Mouse (Mus musculus) neural tube, embryonic 14.5 days (tissue): Measurements from ENCODE around the gene Gabrr2. TPM values are rescaled to one million over a fixed set of nuclear protein-coding genes. Genes with fewer than 3 reads are reported as not detected.
"Not testable (repeated sequence)": the region's sequence is repeated elsewhere in the genome, so short reads cannot be mapped to it uniquely, and the experiment has no call there.

Experiments used
- ATAC-seq: fragments of 200-750 bp; cut with Nextera tagmentation; 2 replicates; pipeline ENCODE4 v1.8.0; 2017; ENCODE audit warnings: low read depth, mild to moderate bottlenecking, moderate TSS enrichment, moderate library complexity
- H3K27ac ChIP-seq: fragments of 300-500 bp; sonication (generic); 2 replicates; pipeline ENCODE4 v1.5.1; 2014; ENCODE audit warnings: low read depth, mild to moderate bottlenecking, control low read depth, low read length, moderate library complexity, mixed read lengths
- H3K27me3 ChIP-seq: fragments of 300-500 bp; sonication (generic); 2 replicates; pipeline ENCODE4 v1.6.1; 2014; ENCODE audit warnings: low read length; ENCODE audit not compliant: control insufficient read depth, insufficient read depth
- H3K36me3 ChIP-seq: fragments of 300-500 bp; sonication (generic); 2 replicates; pipeline ENCODE4 v1.6.1; 2014; ENCODE audit warnings: low read length, mixed read lengths; ENCODE audit not compliant: control insufficient read depth, insufficient read depth
- H3K4me1 ChIP-seq: fragments of 300-500 bp; sonication (generic); 2 replicates; pipeline ENCODE4 v1.6.1; 2014; ENCODE audit warnings: low read length; ENCODE audit not compliant: control insufficient read depth, insufficient read depth
- H3K4me2 ChIP-seq: fragments of 300-500 bp; sonication (generic); 2 replicates; pipeline ENCODE4 v1.6.1; 2014; ENCODE audit warnings: mild to moderate bottlenecking, low read depth, low read length, control low read depth
- H3K4me3 ChIP-seq: fragments of 300-500 bp; sonication (generic); 2 replicates; pipeline ENCODE4 v1.5.1; 2014; ENCODE audit warnings: low read depth, low read length, control low read depth, mixed read lengths
- H3K9ac ChIP-seq: fragments of 300-500 bp; sonication (generic); replicated peaks from 2 replicates; pipeline ENCODE4 v1.6.1; 2014; ENCODE audit warnings: low read depth, mild to moderate bottlenecking, control low read depth, low read length, mixed read lengths
- H3K9me3 ChIP-seq: fragments of 300-500 bp; sonication (generic); 2 replicates; pipeline ENCODE4 v1.6.1; 2016; ENCODE audit warnings: low read length; ENCODE audit not compliant: control insufficient read depth
- WGBS: fragments of 180-500 bp; shearing (Covaris S2); extraction: QIAGEN DNeasy Blood & Tissue Kit; methylation state at CpG from one replicate; pipeline ENCODE4 v1.1.7; 2014; 5-methylcytosine and 5-hydroxymethylcytosine counted together
- polyA plus RNA-seq: library from polyadenylated mRNA; unstranded; fragments of >200 nt; fragmentation: Nextera tagmentation; extraction: Ambion mirVana; gene quantifications from 2 replicates; pipeline ENCODE4 v1.2.1, GENCODE M21; 2014

Gabrr2 gene
- polyA plus RNA-seq, 1 experiment from 2014 or later, result 0.25 TPM

DNA sequence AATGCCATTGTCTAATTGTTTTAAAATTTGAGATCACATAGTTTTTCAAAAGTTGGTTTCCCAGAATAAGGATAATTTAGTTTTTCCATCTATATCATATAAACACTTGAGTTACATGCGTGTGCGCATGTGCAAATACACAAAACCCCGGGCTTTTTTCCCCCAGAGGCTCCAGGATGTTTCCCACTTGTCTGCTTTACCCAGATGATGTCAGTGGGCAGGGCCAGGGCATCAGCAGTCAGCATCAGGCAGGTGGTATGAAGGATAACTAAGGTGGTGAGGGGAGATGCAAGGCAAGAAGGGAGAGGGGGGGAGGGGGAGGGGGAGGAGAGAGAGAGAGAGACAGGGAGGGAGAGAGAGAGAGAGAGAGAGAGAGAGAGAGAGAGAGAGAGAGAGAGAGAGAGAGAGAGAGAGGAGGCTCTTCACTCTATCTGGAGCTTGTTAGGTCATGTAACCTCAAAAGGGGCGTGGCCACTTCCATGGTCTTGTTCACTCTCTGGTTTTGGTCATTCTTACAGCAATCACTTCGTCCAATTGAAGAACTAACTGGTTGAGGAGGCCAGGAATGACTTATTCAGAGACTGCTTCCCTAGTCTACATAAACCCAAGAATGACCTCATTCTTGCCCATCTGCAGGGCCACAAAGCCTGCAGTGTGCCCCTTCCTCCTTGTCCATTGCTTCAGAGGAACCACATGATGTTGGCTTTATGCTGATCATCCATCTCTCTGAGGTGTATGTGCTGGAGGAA lies 13.2 kb downstream of the Gabrr2 start:
- H3K9me3 ChIP-seq, result no peaks in the 10 kb centered on the region
- no peak overlapping the region for H3K27ac ChIP-seq
- no peaks in the 10 kb centered on the region for H3K27me3 ChIP-seq
- no peak overlapping the region for H3K4me2 ChIP-seq
- H3K36me3 ChIP-seq, result no peaks in the 10 kb centered on the region
- no peak overlapping the region for H3K4me3 ChIP-seq
- 87% methylated on average over 5 of the region's 5 CpGs for WGBS
- no peak for ATAC-seq
- no peaks in the 10 kb centered on the region for H3K4me1 ChIP-seq
- H3K9ac ChIP-seq, result no peak overlapping the region

DNA sequence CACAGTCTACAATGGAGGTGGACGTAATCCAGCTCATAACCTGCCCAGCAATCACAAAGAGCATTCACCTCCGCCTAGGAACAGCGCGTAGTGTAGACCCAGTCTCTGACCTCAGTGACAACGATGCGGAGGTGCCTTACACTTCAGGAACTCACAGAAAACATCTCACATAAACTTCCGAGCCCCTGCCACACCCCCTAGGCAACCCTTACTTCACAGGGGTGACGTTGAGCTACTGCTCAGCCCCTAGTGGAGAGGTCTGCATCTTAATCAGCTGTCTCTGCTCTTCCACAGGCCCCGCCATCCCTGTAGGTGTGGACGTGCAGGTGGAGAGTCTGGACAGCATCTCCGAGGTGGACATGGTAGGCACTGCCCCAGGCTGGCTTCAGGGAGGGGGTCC lies 14.4 kb downstream of the Gabrr2 start:
- Histone ChIP-seq H3K9me3 (no peaks in the 10 kb centered on the region), H3K9ac (no peak overlapping the region), H3K4me2 (no peak overlapping the region), H3K4me1 (no peaks in the 10 kb centered on the region), H3K4me3 (no peak overlapping the region), H3K36me3 (no peaks in the 10 kb centered on the region), H3K27me3 (no peaks in the 10 kb centered on the region), H3K27ac (no peak overlapping the region)
- ATAC-seq, result no peak
- WGBS, result 77% methylated on average over 11 of the region's 11 CpGs

DNA sequence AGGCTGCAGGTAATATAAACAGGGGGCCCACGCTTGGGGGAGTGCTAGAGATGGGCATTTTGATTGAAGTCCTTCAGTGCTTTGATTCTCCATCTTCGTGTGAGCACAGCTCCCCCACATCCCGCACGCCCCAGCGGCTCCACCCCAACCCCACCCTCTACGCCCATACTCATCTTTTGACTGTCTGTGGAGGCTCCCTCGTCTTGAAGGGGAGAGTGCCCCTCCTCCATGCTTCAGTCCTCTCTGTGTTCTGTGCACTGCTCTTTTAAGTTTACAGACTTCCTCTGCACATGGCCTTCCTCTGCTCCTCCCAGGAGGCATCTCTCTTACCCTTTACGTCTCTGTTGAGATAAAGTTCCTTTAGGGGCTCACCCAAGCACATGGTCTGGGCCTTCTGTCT lies 14.9 kb downstream of the Gabrr2 start:
- Histone ChIP-seq H3K4me3 (no peak overlapping the region), H3K36me3 (no peaks in the 10 kb centered on the region), H3K4me2 (no peak overlapping the region), H3K27me3 (no peaks in the 10 kb centered on the region), H3K9me3 (no peaks in the 10 kb centered on the region), H3K4me1 (no peaks in the 10 kb centered on the region), H3K27ac (no peak overlapping the region), H3K9ac (no peak overlapping the region)
- WGBS, result 52% methylated on average over 8 of the region's 8 CpGs
- ATAC-seq, result no peak

DNA sequence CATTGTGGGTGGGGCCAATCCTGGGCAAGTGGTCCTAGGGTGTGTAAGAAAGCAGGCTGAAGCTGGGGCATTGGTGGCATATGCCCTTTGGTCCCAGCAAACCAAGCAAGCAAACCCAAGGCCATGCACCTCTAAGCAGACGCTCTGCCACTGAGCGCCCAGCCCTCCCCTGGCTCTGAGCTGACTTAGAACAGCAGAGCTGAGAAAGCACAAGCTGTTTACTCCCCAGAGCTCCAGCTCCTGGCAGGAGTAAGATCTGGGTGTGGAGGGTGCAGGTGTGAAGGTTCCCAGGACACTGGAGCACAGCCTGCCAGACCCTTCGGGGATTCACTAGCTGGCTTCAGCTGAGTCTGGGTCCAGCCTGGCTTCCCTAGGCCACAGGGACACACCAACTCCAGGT lies 15.7 kb downstream of the Gabrr2 start:
- 80% methylated on average over 3 of the region's 3 CpGs for WGBS
- no peak for ATAC-seq
- H3K9me3 ChIP-seq, result no peaks in the 10 kb centered on the region
- H3K36me3 ChIP-seq, result no peaks in the 10 kb centered on the region
- H3K27ac ChIP-seq, result no peak overlapping the region
- H3K4me3 ChIP-seq, result no peak overlapping the region
- H3K4me2 ChIP-seq, result no peak overlapping the region
- no peaks in the 10 kb centered on the region for H3K4me1 ChIP-seq
- no peak overlapping the region for H3K9ac ChIP-seq
- H3K27me3 ChIP-seq, result no peaks in the 10 kb centered on the region

GRCm38 (mm10) chr4:33099118-33099694 lies 36.4 kb downstream of the Gabrr2 start:
- 82% methylated on average over 6 of the region's 6 CpGs for WGBS
- no peaks in the 10 kb centered on the region for H3K9me3 ChIP-seq
- no peaks in the 10 kb centered on the region for H3K36me3 ChIP-seq
- no peak for ATAC-seq
- H3K27ac ChIP-seq, result no peak overlapping the region
- H3K27me3 ChIP-seq, result no peaks in the 10 kb centered on the region
- H3K4me1 ChIP-seq, result no peaks in the 10 kb centered on the region
- H3K4me2 ChIP-seq, result no peak overlapping the region
- no peak overlapping the region for H3K4me3 ChIP-seq
- no peak overlapping the region for H3K9ac ChIP-seq

- H3K9me3 ChIP-seq, result no peaks in the 10 kb centered on the region
- 87% methylated on average over 14 of the region's 14 CpGs for WGBS
- H3K27me3 ChIP-seq, result no peaks in the 10 kb centered on the region
- no peak overlapping the region for H3K9ac ChIP-seq
- H3K4me1 ChIP-seq, result no peaks in the 10 kb centered on the region
- H3K4me2 ChIP-seq, result no peak overlapping the region
- no peak for ATAC-seq
- H3K27ac ChIP-seq, result no peak overlapping the region
- no peaks in the 10 kb centered on the region for H3K36me3 ChIP-seq
- H3K4me3 ChIP-seq, result no peak overlapping the region
Observed at GRCm38 (mm10) chr4:33109720-33110458, 47.1 kb downstream of the Gabrr2 start.

GRCm38 (mm10) chr4:33110845-33111244 lies 48.0 kb downstream of the Gabrr2 start:
- Histone ChIP-seq H3K27ac (no peak overlapping the region), H3K27me3 (no peaks in the 10 kb centered on the region), H3K4me1 (no peaks in the 10 kb centered on the region), H3K9ac (no peak overlapping the region), H3K4me2 (no peak overlapping the region), H3K36me3 (no peaks in the 10 kb centered on the region), H3K9me3 (0 out of 2 replicates have a peak, but pooled peaks cover 3% of the 10 kb centered on the region), H3K4me3 (no peak overlapping the region)
- WGBS, result 79% methylated on average over 7 of the region's 7 CpGs
- ATAC-seq, result no peak

DNA sequence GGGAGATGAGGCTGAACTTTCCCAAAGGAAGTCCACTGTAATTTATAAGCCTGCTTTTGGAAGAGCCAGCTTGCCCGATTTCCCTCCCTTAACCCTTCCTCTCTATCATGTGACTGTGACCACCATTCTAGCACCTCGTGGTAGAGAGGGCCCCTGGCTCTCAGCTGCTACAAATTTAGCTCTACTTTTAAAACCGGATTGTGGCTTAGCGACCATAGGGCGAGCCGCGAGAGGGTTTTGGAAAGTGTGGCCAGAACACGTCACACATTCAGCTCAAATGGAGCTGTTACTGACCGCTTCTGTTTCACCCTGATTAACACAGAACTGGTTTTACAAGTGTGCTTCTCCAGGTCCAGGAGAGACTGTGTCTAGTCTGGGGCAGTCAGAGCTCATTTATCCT lies 48.6 kb downstream of the Gabrr2 start:
- Histone ChIP-seq H3K4me1 (no peaks in the 10 kb centered on the region), H3K27me3 (no peaks in the 10 kb centered on the region), H3K4me3 (no peak overlapping the region), H3K9ac (no peak overlapping the region), H3K9me3 (0 out of 2 replicates have a peak, but pooled peaks cover 3% of the 10 kb centered on the region), H3K4me2 (no peak overlapping the region), H3K27ac (no peak overlapping the region), H3K36me3 (no peaks in the 10 kb centered on the region)
- 90% methylated on average over 9 of the region's 9 CpGs for WGBS
- no peak for ATAC-seq

DNA sequence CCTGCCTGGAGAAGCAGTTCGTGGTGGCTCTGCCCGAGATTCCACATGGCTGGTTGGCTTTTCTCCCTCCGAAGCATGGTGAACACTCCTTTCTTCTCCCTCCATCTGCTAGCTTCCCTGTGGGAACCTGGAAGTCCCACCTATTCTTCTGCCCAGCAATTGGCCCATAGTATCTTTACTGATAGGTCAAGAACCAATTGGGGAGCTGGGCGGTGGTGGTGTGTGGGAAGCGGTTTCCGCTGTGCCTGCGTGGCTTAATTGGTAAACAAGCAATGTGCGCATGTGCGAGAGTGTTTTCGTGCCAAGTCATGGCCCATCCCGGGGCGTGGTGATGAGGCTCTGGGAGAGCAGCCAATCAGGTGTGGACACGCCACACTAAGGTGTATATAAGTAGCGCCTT lies 50.1 kb downstream of the Gabrr2 start:
- H3K36me3 ChIP-seq, H3K9me3 ChIP-seq, ATAC-seq, H3K9ac ChIP-seq, H3K4me1 ChIP-seq, H3K27ac ChIP-seq, H3K4me3 ChIP-seq, H3K4me2 ChIP-seq, H3K27me3 ChIP-seq: not testable (repeated sequence)
- 96% methylated on average over 9 of the region's 14 CpGs for whole genome bisulfite sequencing
